Mouse (Mus musculus): Measurements from ENCODE around the gene Tmub2. TPM values are rescaled to one million over a fixed set of nuclear protein-coding genes. Genes with fewer than 3 reads are reported as not detected.

The Tmub2 gene
- polyA plus RNA-seq, 1 experiment from 2014 or later, result 55.7 TPM

DNA sequence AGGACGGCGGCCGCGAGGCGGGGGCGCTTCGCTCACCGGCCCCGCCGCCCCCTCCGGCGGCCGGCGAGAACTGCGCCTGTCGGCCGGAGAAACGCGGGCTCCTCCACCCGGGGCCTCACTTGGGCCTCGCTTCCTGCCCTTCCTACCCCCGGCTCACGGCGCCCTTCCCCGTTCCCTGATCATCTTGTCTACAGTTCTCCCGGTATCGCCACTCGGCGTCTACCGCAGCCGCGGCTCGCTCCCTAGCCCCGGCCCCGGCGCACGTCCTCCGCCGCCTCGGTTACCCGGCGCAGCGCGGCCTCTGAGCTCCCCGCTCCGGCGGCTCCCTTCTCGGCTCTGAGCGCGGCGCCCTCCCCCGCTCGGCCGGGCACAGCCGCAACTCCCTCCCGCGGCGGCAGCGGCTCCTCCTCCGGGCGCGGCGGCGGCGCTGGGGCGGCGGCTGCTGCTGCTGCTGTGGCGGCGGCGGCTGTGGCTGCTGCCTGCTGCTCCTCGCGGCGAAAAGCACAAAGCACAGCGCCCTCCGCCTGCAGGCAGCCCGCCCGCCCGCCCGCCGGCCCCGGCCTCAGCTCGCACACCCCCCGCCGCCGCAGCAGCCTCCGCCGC, 32.7 kb downstream of the Tmub2 start:
- Histone ChIP-seq H3K36me3 (ENCODE audit: control insufficient read depth, insufficient read depth, low read length) (peaks cover 10% of the 10 kb centered on the region; the same call in 1 of the 2 replicates), H3K27ac (ENCODE audit: low read depth, low read length) (peak overlapping the region; percentile 97), H3K4me3 (ENCODE audit: low read depth, low read length) (peak overlapping the region; percentile 98), H3K27me3 (ENCODE audit: control insufficient read depth, insufficient read depth, low read length) (no peaks in the 10 kb centered on the region), H3K4me1 (ENCODE audit: control insufficient read depth, insufficient read depth, low read length) (peaks cover 16% of the 10 kb centered on the region), H3K4me2 (peak overlapping the region; percentile 86), H3K9me3 (ENCODE audit: control insufficient read depth, low read length) (no peaks in the 10 kb centered on the region), H3K9ac (ENCODE audit: low read length) (peak overlapping the region; percentile 100)
- under 1% methylated on average over 77 of the region's 87 CpGs for WGBS
- peak; percentile 14 for ATAC-seq (ENCODE audit: low FRiP score)
- DNase-seq (ENCODE audit: low spot score, missing footprints), result peak; percentile 97

DNA sequence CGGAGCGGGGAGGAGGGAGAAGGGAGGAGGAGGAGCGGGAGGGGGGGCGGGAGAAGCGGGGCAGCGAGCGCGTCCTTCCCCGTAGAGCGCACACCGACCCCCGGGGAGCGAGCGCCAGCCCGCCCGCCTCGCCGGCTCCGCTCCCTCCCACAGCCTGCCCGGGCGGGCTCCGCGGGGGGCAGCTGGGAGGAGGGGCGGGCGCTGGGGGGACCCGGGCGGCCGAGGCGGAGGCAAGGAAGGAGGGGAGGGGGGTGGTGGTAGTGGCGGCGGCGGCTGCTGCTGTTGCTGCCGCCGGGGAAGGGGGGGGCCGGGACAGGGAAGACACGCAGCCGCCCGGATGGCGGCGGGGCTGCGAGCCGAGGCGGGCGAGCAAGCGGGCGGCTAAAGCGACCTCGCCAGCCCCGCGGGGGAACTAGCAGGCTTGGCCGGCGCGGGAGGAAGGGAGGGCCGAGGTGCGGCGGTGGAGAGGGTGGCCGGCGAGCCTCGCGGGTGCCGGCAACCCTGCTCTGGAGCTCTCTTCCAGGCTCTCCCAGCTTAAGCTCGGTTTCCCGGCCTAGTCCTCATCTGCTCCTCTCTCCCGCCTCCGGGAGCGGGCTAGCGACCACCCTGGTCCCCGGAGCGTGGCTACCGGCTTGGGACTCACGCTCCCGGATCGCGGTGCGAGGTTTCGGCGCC, 33.3 kb downstream of the Tmub2 start:
- Histone ChIP-seq H3K9ac (ENCODE audit: low read length) (peak overlapping the region; percentile 100), H3K36me3 (ENCODE audit: control insufficient read depth, insufficient read depth, low read length) (peaks cover 10% of the 10 kb centered on the region; the same call in 1 of the 2 replicates), H3K4me3 (ENCODE audit: low read depth, low read length) (peak overlapping the region; percentile 98), H3K9me3 (ENCODE audit: control insufficient read depth, low read length) (no peaks in the 10 kb centered on the region), H3K27me3 (ENCODE audit: control insufficient read depth, insufficient read depth, low read length) (no peaks in the 10 kb centered on the region), H3K27ac (ENCODE audit: low read depth, low read length) (peak overlapping the region; percentile 97), H3K4me2 (peak overlapping the region; percentile 86), H3K4me1 (ENCODE audit: control insufficient read depth, insufficient read depth, low read length) (peaks cover 16% of the 10 kb centered on the region)
- ATAC-seq (ENCODE audit: low FRiP score) (peak; percentile 55), DNase-seq (ENCODE audit: low spot score, missing footprints) (peak; percentile 98)
- 1% methylated on average over 47 of the region's 77 CpGs for WGBS

DNA sequence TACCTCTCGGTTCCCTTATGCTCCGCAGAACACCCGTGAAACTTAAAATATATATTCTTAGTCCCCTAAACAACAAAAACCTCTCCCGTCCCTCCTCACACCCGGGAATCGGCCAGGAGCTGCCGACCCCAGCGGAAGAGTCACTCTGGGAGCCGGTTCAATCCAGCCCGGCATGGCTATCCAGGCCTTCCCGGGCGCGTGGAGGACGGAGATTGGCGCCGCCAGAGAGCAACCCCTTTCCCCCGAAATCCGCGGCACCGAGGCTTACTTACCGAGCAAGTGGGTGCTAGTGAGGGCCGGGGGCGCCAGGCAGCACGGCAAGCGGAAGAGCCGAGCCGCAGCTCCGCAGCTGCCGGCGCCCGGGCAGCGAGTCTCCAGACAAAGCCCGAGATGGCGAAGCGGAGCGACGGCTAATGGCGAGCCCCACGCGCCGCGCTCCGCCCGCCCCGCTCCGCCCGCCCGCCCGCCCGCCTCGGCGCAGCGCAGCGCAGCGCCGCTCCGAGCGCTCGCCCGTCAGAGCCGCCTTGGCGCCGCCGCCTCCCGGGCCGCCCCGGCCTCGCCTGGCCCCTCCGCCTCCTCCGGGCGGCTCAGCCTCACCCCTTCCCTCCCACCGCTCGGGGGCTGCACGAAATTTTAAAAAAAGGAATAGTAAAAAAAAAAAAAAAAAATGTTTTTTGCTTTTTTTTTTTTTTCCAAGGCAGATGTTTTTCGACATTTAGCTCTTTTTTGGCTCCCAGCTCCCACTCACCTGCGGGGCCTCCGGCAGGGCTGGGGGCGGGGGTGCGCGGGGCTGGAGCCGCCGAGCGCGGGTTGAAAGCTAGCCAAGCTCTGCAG, 34.1 kb downstream of the Tmub2 start:
- peak overlapping the region; percentile 98 for H3K4me3 ChIP-seq (ENCODE audit: low read depth, low read length)
- ATAC-seq (ENCODE audit: low FRiP score) (no peak), DNase-seq (ENCODE audit: low spot score, missing footprints) (no peak)
- H3K27ac ChIP-seq (ENCODE audit: low read depth, low read length), result peak overlapping the region; percentile 97
- no peaks in the 10 kb centered on the region for H3K9me3 ChIP-seq (ENCODE audit: control insufficient read depth, low read length)
- H3K4me2 ChIP-seq, result peak overlapping the region; percentile 86
- H3K9ac ChIP-seq (ENCODE audit: low read length), result peak overlapping the region; percentile 100
- peaks cover 6% of the 10 kb centered on the region; the same call in 1 of the 2 replicates for H3K36me3 ChIP-seq (ENCODE audit: control insufficient read depth, insufficient read depth, low read length)
- H3K4me1 ChIP-seq (ENCODE audit: control insufficient read depth, insufficient read depth, low read length), result peaks cover 16% of the 10 kb centered on the region
- H3K27me3 ChIP-seq (ENCODE audit: control insufficient read depth, insufficient read depth, low read length), result no peaks in the 10 kb centered on the region
- 0% methylated on average over 70 of the region's 84 CpGs for WGBS

DNA sequence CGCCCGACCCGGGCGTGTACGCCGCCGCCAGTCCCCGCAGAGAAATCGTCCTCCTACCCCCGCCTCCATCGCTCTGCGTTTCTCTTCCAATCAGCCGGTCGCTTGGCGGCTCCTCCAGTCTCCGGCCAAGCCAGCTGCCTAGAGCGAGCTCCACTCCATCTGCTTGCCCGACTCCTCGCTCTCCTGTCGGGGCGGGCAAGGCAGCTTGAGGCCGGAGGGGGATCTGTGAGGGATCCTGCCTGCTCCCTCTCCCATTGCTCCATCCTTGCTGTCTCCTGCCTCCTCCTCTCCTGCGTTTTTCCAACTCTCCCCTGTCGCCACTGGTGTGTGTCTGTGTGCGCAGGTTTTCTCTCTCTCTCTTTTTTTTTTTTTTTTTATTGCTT, 34.7 kb downstream of the Tmub2 start, which contains the start of gene Ubtf:
Gene Ubtf, minus strand, starts transcription at position 333 of the 383 bp plus-strand sequence.
- Histone ChIP-seq H3K9ac (ENCODE audit: low read length) (peak within 1 kb of the TSS; percentile 100), H3K4me2 (peak within 1 kb of the TSS; percentile 86), H3K9me3 (ENCODE audit: control insufficient read depth, low read length) (no peaks in the 10 kb centered on the region), H3K36me3 (ENCODE audit: control insufficient read depth, insufficient read depth, low read length) (0 out of 2 replicates have a peak, but pooled peaks cover under 1% of the 10 kb centered on the region), H3K4me3 (ENCODE audit: low read depth, low read length) (peak within 1 kb of the TSS; percentile 98), H3K4me1 (ENCODE audit: control insufficient read depth, insufficient read depth, low read length) (peaks cover 16% of the 10 kb centered on the region), H3K27ac (ENCODE audit: low read depth, low read length) (peak within 1 kb of the TSS; percentile 97), H3K27me3 (ENCODE audit: control insufficient read depth, insufficient read depth, low read length) (no peaks in the 10 kb centered on the region)
- ATAC-seq (ENCODE audit: low FRiP score) (peak; percentile 26), DNase-seq (ENCODE audit: low spot score, missing footprints) (peak; percentile 96)
- under 1% methylated on average over 25 of the region's 25 CpGs for WGBS

GRCm38 (mm10) chr11:102319941-102320685, 35.4 kb downstream of the Tmub2 start:
- ATAC-seq (ENCODE audit: low FRiP score) (no peak), DNase-seq (ENCODE audit: low spot score, missing footprints) (peak; percentile 97)
- H3K9me3 ChIP-seq (ENCODE audit: control insufficient read depth, low read length), result no peaks in the 10 kb centered on the region
- peaks cover 16% of the 10 kb centered on the region for H3K4me1 ChIP-seq (ENCODE audit: control insufficient read depth, insufficient read depth, low read length)
- H3K27me3 ChIP-seq (ENCODE audit: control insufficient read depth, insufficient read depth, low read length), result no peaks in the 10 kb centered on the region
- H3K4me3 ChIP-seq (ENCODE audit: low read depth, low read length), result peak overlapping the region; percentile 98
- H3K27ac ChIP-seq (ENCODE audit: low read depth, low read length), result peak overlapping the region; percentile 97
- no peaks in the 10 kb centered on the region for H3K36me3 ChIP-seq (ENCODE audit: control insufficient read depth, insufficient read depth, low read length)
- under 1% methylated on average over 38 of the region's 38 CpGs for WGBS
- H3K9ac ChIP-seq (ENCODE audit: low read length), result peak overlapping the region; percentile 100
- H3K4me2 ChIP-seq, result peak overlapping the region; percentile 86

DNA sequence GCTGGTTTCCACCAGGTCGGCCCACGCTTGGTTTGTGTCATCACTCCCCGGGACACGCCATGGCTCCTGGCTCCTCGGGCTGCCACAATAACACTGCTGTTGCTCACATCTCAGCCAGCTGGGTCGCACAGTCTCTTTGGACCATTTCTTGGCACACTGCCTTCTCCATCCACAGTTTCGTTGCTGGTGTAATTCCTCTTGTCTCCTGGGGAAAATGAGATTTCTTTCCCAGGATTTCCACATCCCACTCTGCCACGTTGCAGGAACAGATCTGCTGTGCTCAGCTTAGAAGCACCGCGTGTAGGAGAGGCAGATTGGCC, 35.9 kb downstream of the Tmub2 start:
- Histone ChIP-seq H3K4me3 (ENCODE audit: low read depth, low read length) (peak overlapping the region; percentile 98), H3K27me3 (ENCODE audit: control insufficient read depth, insufficient read depth, low read length) (no peaks in the 10 kb centered on the region), H3K27ac (ENCODE audit: low read depth, low read length) (peak overlapping the region; percentile 63; the same call in 1 of the 2 replicates), H3K9ac (ENCODE audit: low read length) (peak overlapping the region; percentile 100), H3K4me2 (peak overlapping the region; percentile 86), H3K36me3 (ENCODE audit: control insufficient read depth, insufficient read depth, low read length) (no peaks in the 10 kb centered on the region), H3K4me1 (ENCODE audit: control insufficient read depth, insufficient read depth, low read length) (peaks cover 10% of the 10 kb centered on the region), H3K9me3 (ENCODE audit: control insufficient read depth, low read length) (no peaks in the 10 kb centered on the region)
- DNase-seq (ENCODE audit: low spot score, missing footprints) (no peak), ATAC-seq (ENCODE audit: low FRiP score) (no peak)
- 23% methylated on average over 10 of the region's 10 CpGs for WGBS

- WGBS, result 74% methylated on average over 6 of the region's 6 CpGs
- no peak for ATAC-seq (ENCODE audit: low FRiP score)
- DNase-seq (ENCODE audit: low spot score, missing footprints), result no peak
These were observed 37.2 kb downstream of the Tmub2 start for GRCm38 (mm10) chr11:102321931-102322330.

DNA sequence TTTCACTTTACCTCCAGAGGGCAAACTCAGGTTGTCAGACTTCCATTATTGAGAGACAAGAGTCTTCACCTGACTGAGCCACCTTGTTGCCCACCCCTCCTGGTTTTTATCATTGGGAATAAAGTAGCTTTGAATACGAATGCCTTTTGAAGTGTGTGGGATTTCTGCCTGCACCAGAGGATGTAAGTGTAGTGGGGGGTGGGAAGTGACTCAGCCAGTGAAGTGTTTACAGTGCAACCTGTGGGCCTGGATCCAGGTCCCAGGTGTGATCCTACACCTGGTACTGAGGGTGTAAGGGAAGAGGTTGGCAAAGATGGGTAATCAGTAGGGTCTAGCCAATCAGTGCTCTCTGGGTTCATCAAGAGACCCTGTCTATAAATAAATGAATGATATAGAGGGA, 38.8 kb downstream of the Tmub2 start:
- no peaks in the 10 kb centered on the region for H3K27me3 ChIP-seq (ENCODE audit: control insufficient read depth, insufficient read depth, low read length)
- H3K4me1 ChIP-seq (ENCODE audit: control insufficient read depth, insufficient read depth, low read length), result peaks cover 6% of the 10 kb centered on the region
- no peak overlapping the region for H3K4me3 ChIP-seq (ENCODE audit: low read depth, low read length)
- no peak for ATAC-seq (ENCODE audit: low FRiP score)
- 91% methylated on average over 1 of the region's 1 CpGs for WGBS
- H3K4me2 ChIP-seq, result no peak overlapping the region
- no peaks in the 10 kb centered on the region for H3K9me3 ChIP-seq (ENCODE audit: control insufficient read depth, low read length)
- DNase-seq (ENCODE audit: low spot score, missing footprints), result no peak
- H3K9ac ChIP-seq (ENCODE audit: low read length), result no peak overlapping the region
- no peaks in the 10 kb centered on the region for H3K36me3 ChIP-seq (ENCODE audit: control insufficient read depth, insufficient read depth, low read length)
- no peak overlapping the region for H3K27ac ChIP-seq (ENCODE audit: low read depth, low read length)

More at GRCm38 (mm10) chr11:102321931-102322330, 37.2 kb downstream of the Tmub2 start:
- H3K4me2 ChIP-seq, result no peak overlapping the region
- no peaks in the 10 kb centered on the region for H3K27me3 ChIP-seq (ENCODE audit: control insufficient read depth, insufficient read depth, low read length)
- no peak overlapping the region for H3K27ac ChIP-seq (ENCODE audit: low read depth, low read length)
- no peaks in the 10 kb centered on the region for H3K9me3 ChIP-seq (ENCODE audit: control insufficient read depth, low read length)
- no peaks in the 10 kb centered on the region for H3K36me3 ChIP-seq (ENCODE audit: control insufficient read depth, insufficient read depth, low read length)
- H3K4me3 ChIP-seq (ENCODE audit: low read depth, low read length), result no peak overlapping the region
- H3K9ac ChIP-seq (ENCODE audit: low read length), result no peak overlapping the region
- H3K4me1 ChIP-seq (ENCODE audit: control insufficient read depth, insufficient read depth, low read length), result peaks cover 6% of the 10 kb centered on the region

All from midbrain, embryonic 11.5 days (tissue).